Mouse (Mus musculus): Measurements from ENCODE around the gene Tpm4. TPM values are rescaled to one million over a fixed set of nuclear protein-coding genes. Genes with fewer than 3 reads are reported as not detected.

Tpm4 gene
- polyA plus RNA-seq, 1 experiment from 2014 or later: 604 TPM

- H3K27me3 ChIP-seq (ENCODE audit: insufficient read depth, low read length): no peaks in the 10 kb centered on the region
- H3K27ac ChIP-seq: no peak overlapping the region
- H3K4me1 ChIP-seq (replicated peaks; ENCODE audit: insufficient read depth, low read length): peaks cover 15% of the 10 kb centered on the region; the same call in 1 of the 2 replicates
- H3K36me3 ChIP-seq (ENCODE audit: insufficient read depth, low read length): 0 out of 2 replicates have a peak, but pooled peaks cover under 1% of the 10 kb centered on the region
- no peak for TF ChIP-seq CTCF (IDR thresholded peaks at IDR 0.05; ENCODE audit: low read depth)
- 78% methylated on average over 3 of the region's 3 CpGs for WGBS
- H3K4me3 ChIP-seq (replicated peaks; ENCODE audit: low read depth, low read length): no peak overlapping the region
- H3K4me2 ChIP-seq (ENCODE audit: low read length): no peak overlapping the region
- ATAC-seq (replicated peaks; ENCODE audit: low FRiP score, low read depth) (no peak), DNase-seq (ENCODE audit: low spot score) (no peak)
- H3K9ac ChIP-seq (ENCODE audit: low read depth, low read length): no peak overlapping the region
- H3K9me3 ChIP-seq (replicated peaks; ENCODE audit: low read length): no peaks in the 10 kb centered on the region
Measured at GRCm38 (mm10) chr8:72158726-72159125, 24.0 kb downstream of the Tpm4 start.

- Histone ChIP-seq H3K27me3 (ENCODE audit: insufficient read depth, low read length) (no peaks in the 10 kb centered on the region), H3K4me1 (replicated peaks; ENCODE audit: insufficient read depth, low read length) (peaks cover 15% of the 10 kb centered on the region; the same call in 1 of the 2 replicates), H3K4me3 (replicated peaks; ENCODE audit: low read depth, low read length) (peak overlapping the region; percentile 39; the same call in 1 of the 2 replicates), H3K9me3 (replicated peaks; ENCODE audit: low read length) (no peaks in the 10 kb centered on the region), H3K4me2 (ENCODE audit: low read length) (peak overlapping the region; percentile 60), H3K36me3 (ENCODE audit: insufficient read depth, low read length) (no peaks in the 10 kb centered on the region), H3K9ac (ENCODE audit: low read depth, low read length) (peak overlapping the region; percentile 49; the same call in 1 of the 2 replicates), H3K27ac (no peak overlapping the region)
- ATAC-seq (replicated peaks; ENCODE audit: low FRiP score, low read depth): no peak
- 64% methylated on average over 3 of the region's 3 CpGs for WGBS
- DNase-seq (ENCODE audit: low spot score): no peak
- TF ChIP-seq CTCF (IDR thresholded peaks at IDR 0.05; ENCODE audit: low read depth): no peak
Measured at GRCm38 (mm10) chr8:72160007-72160406, 25.2 kb downstream of the Tpm4 start.

DNA sequence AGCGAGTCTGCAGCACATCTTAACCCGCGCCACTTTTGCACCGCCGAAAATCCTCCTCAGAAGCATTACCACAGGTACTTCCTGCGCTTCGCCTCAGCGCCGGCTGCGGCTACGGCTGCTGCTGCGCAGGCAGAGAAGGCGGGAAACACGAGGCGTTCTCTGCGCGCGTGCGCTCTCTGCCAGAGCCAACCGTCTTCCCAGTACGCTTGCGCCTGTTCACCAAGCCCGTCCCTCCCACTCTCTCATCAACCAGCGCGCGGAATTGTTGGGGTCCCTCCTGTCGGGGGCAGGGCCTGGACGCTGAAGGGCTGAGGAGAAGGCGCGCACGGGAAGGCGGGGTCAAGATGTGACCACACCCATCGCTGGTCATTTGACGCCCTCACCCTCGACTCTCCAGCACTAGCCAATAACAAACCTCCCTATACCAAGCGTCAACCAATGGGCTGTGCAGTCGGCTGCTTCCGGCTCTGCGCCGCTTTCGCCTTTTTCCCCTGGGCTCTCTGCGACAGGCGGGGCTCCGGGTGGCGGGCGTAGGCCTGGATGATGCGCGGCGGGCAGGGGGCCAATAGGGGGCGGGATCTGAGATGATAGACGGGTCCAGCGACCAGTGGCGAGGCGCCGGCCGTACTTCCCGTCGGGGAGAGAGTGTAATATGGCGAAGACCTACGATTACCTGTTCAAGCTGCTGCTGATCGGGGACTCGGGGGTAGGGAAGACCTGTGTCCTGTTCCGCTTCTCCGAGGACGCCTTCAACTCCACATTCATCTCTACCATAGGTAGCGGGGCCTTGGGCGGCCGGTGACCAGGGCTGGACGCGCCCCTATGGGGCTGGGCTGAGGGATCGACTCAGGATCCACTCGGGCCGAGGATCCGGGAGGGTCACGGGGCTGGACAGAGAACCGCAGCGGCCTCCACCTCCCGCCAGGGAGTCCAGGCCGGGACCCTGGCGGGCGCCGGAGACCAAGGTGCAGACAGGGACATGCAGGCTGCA, 26.2 kb downstream of the Tpm4 start, which contains the start of gene Rab8a:
Rab8a (plus strand) TSS at position 494 of the 991 bp plus-strand sequence.
- peak; percentile 28; the same call in 1 of the 2 replicates for TF ChIP-seq CTCF (IDR thresholded peaks at IDR 0.05; ENCODE audit: low read depth)
- Histone ChIP-seq H3K27ac (peak within 1 kb of the TSS; percentile 84), H3K4me2 (ENCODE audit: low read length) (peak within 1 kb of the TSS; percentile 93), H3K4me3 (replicated peaks; ENCODE audit: low read depth, low read length) (peak within 1 kb of the TSS; percentile 93), H3K27me3 (ENCODE audit: insufficient read depth, low read length) (no peaks in the 10 kb centered on the region), H3K4me1 (replicated peaks; ENCODE audit: insufficient read depth, low read length) (peaks cover 15% of the 10 kb centered on the region; the same call in 1 of the 2 replicates), H3K9me3 (replicated peaks; ENCODE audit: low read length) (no peaks in the 10 kb centered on the region), H3K9ac (ENCODE audit: low read depth, low read length) (peak within 1 kb of the TSS; percentile 96), H3K36me3 (ENCODE audit: insufficient read depth, low read length) (no peaks in the 10 kb centered on the region)
- DNase-seq (ENCODE audit: low spot score): peak; percentile 100
- ATAC-seq (replicated peaks; ENCODE audit: low FRiP score, low read depth): peak; percentile 99
- under 1% methylated on average over 82 of the region's 82 CpGs for WGBS

DNA sequence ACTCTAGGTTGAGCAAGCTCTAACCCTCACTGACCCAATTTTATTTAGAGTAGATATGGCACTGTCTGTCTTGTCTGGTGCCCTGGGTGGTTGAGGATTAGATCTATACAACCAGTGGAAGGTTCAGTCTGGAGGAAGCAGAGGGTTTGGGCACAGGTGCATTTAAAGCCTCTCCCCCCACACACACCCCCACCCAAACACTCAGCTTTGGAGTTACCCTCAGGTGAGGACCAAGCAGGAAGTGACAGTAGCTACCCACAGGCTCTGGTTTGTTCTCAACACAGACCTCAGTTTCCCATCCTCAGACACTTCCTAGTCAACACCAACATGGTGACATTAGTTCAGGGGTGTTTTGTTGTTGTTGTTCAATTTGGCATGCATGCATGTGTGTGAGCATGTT, 28.0 kb downstream of the Tpm4 start:
- H3K4me2 ChIP-seq (ENCODE audit: low read length): peak overlapping the region; percentile 93; the same call in 1 of the 2 replicates
- DNase-seq (ENCODE audit: low spot score): no peak
- ATAC-seq (replicated peaks; ENCODE audit: low FRiP score, low read depth): no peak
- no peaks in the 10 kb centered on the region for H3K9me3 ChIP-seq (replicated peaks; ENCODE audit: low read length)
- H3K27me3 ChIP-seq (ENCODE audit: insufficient read depth, low read length): no peaks in the 10 kb centered on the region
- H3K4me3 ChIP-seq (replicated peaks; ENCODE audit: low read depth, low read length): no peak overlapping the region
- no peak overlapping the region for H3K9ac ChIP-seq (ENCODE audit: low read depth, low read length)
- no peak overlapping the region for H3K27ac ChIP-seq
- H3K4me1 ChIP-seq (replicated peaks; ENCODE audit: insufficient read depth, low read length): peaks cover 15% of the 10 kb centered on the region; the same call in 1 of the 2 replicates
- 0 out of 2 replicates have a peak, but pooled peaks cover 2% of the 10 kb centered on the region for H3K36me3 ChIP-seq (ENCODE audit: insufficient read depth, low read length)
- TF ChIP-seq CTCF (IDR thresholded peaks at IDR 0.05; ENCODE audit: low read depth): no peak

- Histone ChIP-seq H3K9me3 (replicated peaks; ENCODE audit: low read length) (no peaks in the 10 kb centered on the region), H3K4me1 (replicated peaks; ENCODE audit: insufficient read depth, low read length) (no peaks in the 10 kb centered on the region), H3K27ac (no peak overlapping the region; the same call in 1 of the 2 replicates), H3K4me3 (replicated peaks; ENCODE audit: low read depth, low read length) (no peak overlapping the region), H3K27me3 (ENCODE audit: insufficient read depth, low read length) (no peaks in the 10 kb centered on the region), H3K4me2 (ENCODE audit: low read length) (no peak overlapping the region), H3K9ac (ENCODE audit: low read depth, low read length) (no peak overlapping the region), H3K36me3 (ENCODE audit: insufficient read depth, low read length) (peaks cover 55% of the 10 kb centered on the region)
- TF ChIP-seq CTCF (IDR thresholded peaks at IDR 0.05; ENCODE audit: low read depth): no peak
- DNase-seq (ENCODE audit: low spot score) (no peak), ATAC-seq (replicated peaks; ENCODE audit: low FRiP score, low read depth) (no peak)
- 88% methylated on average over 3 of the region's 3 CpGs for WGBS
Measured at GRCm38 (mm10) chr8:72169098-72169668, 34.4 kb downstream of the Tpm4 start.

GRCm38 (mm10) chr8:72169681-72170249, 35.0 kb downstream of the Tpm4 start:
- no peaks in the 10 kb centered on the region for H3K4me1 ChIP-seq (replicated peaks; ENCODE audit: insufficient read depth, low read length)
- H3K4me2 ChIP-seq (ENCODE audit: low read length): no peak overlapping the region
- no peaks in the 10 kb centered on the region for H3K9me3 ChIP-seq (replicated peaks; ENCODE audit: low read length)
- DNase-seq (ENCODE audit: low spot score) (no peak), ATAC-seq (replicated peaks; ENCODE audit: low FRiP score, low read depth) (peak; percentile 76)
- peaks cover 61% of the 10 kb centered on the region for H3K36me3 ChIP-seq (ENCODE audit: insufficient read depth, low read length)
- TF ChIP-seq CTCF (IDR thresholded peaks at IDR 0.05; ENCODE audit: low read depth): no peak
- no peak overlapping the region for H3K4me3 ChIP-seq (replicated peaks; ENCODE audit: low read depth, low read length)
- 73% methylated on average over 3 of the region's 3 CpGs for WGBS
- no peaks in the 10 kb centered on the region for H3K27me3 ChIP-seq (ENCODE audit: insufficient read depth, low read length)
- H3K27ac ChIP-seq: no peak overlapping the region; the same call in 1 of the 2 replicates
- no peak overlapping the region for H3K9ac ChIP-seq (ENCODE audit: low read depth, low read length)
